Mouse (Mus musculus): Measurements from ENCODE around the gene Msln. TPM values are rescaled to one million over a fixed set of nuclear protein-coding genes. Genes with fewer than 3 reads are reported as not detected.

Msln gene
- polyA plus RNA-seq, 1 experiment from 2014 or later, result 0.48 TPM

- H3K27ac ChIP-seq (ENCODE audit: low read depth, low read length), result no peak overlapping the region
- no peak overlapping the region for H3K9ac ChIP-seq (ENCODE audit: low read length)
- no peak overlapping the region for H3K4me2 ChIP-seq (ENCODE audit: low read length)
- H3K27me3 ChIP-seq (replicated peaks; ENCODE audit: control insufficient read depth, insufficient read depth, low read length), result no peaks in the 10 kb centered on the region
- H3K36me3 ChIP-seq (ENCODE audit: control insufficient read depth, insufficient read depth, low read length), result no peaks in the 10 kb centered on the region
- H3K4me3 ChIP-seq (ENCODE audit: low read depth, low read length), result no peak overlapping the region
- H3K4me1 ChIP-seq (ENCODE audit: control insufficient read depth, insufficient read depth, low read length), result no peaks in the 10 kb centered on the region
- ATAC-seq, result no peak
- DNase-seq (ENCODE audit: low spot score), result no peak
- 84% methylated on average over 3 of the region's 3 CpGs for WGBS
- no peaks in the 10 kb centered on the region for H3K9me3 ChIP-seq (replicated peaks; ENCODE audit: control insufficient read depth, low read length)
Measured at GRCm38 (mm10) chr17:25757691-25758090, 3.5 kb upstream of the Msln start.

GRCm38 (mm10) chr17:25756378-25757242, 2.4 kb upstream of the Msln start:
- Histone ChIP-seq H3K4me1 (ENCODE audit: control insufficient read depth, insufficient read depth, low read length) (no peaks in the 10 kb centered on the region), H3K27me3 (replicated peaks; ENCODE audit: control insufficient read depth, insufficient read depth, low read length) (no peaks in the 10 kb centered on the region), H3K9ac (ENCODE audit: low read length) (no peak overlapping the region), H3K36me3 (ENCODE audit: control insufficient read depth, insufficient read depth, low read length) (no peaks in the 10 kb centered on the region), H3K4me2 (ENCODE audit: low read length) (no peak overlapping the region), H3K9me3 (replicated peaks; ENCODE audit: control insufficient read depth, low read length) (no peaks in the 10 kb centered on the region), H3K4me3 (ENCODE audit: low read depth, low read length) (no peak overlapping the region), H3K27ac (ENCODE audit: low read depth, low read length) (no peak overlapping the region)
- no peak for ATAC-seq
- WGBS, result 85% methylated on average over 9 of the region's 9 CpGs
- no peak for DNase-seq (ENCODE audit: low spot score)

- ATAC-seq (no peak), DNase-seq (ENCODE audit: low spot score) (no peak)
- H3K4me1 ChIP-seq (ENCODE audit: control insufficient read depth, insufficient read depth, low read length), result no peaks in the 10 kb centered on the region
- no peaks in the 10 kb centered on the region for H3K27me3 ChIP-seq (replicated peaks; ENCODE audit: control insufficient read depth, insufficient read depth, low read length)
- no peaks in the 10 kb centered on the region for H3K36me3 ChIP-seq (ENCODE audit: control insufficient read depth, insufficient read depth, low read length)
- H3K27ac ChIP-seq (ENCODE audit: low read depth, low read length), result no peak overlapping the region
- H3K9me3 ChIP-seq (replicated peaks; ENCODE audit: control insufficient read depth, low read length), result no peaks in the 10 kb centered on the region
- no peak overlapping the region for H3K4me3 ChIP-seq (ENCODE audit: low read depth, low read length)
- WGBS, result 76% methylated on average over 4 of the region's 4 CpGs
- H3K9ac ChIP-seq (ENCODE audit: low read length), result no peak overlapping the region
- H3K4me2 ChIP-seq (ENCODE audit: low read length), result no peak overlapping the region
Measured at GRCm38 (mm10) chr17:25755627-25756377, 1.6 kb upstream of the Msln start.

- no peaks in the 10 kb centered on the region for H3K27me3 ChIP-seq (replicated peaks; ENCODE audit: control insufficient read depth, insufficient read depth, low read length)
- H3K4me3 ChIP-seq (ENCODE audit: low read depth, low read length), result no peak overlapping the region
- no peaks in the 10 kb centered on the region for H3K9me3 ChIP-seq (replicated peaks; ENCODE audit: control insufficient read depth, low read length)
- H3K36me3 ChIP-seq (ENCODE audit: control insufficient read depth, insufficient read depth, low read length), result no peaks in the 10 kb centered on the region
- ATAC-seq, result no peak
- no peak overlapping the region for H3K9ac ChIP-seq (ENCODE audit: low read length)
- H3K4me1 ChIP-seq (ENCODE audit: control insufficient read depth, insufficient read depth, low read length), result no peaks in the 10 kb centered on the region
- DNase-seq (ENCODE audit: low spot score), result no peak
- H3K4me2 ChIP-seq (ENCODE audit: low read length), result no peak overlapping the region
- H3K27ac ChIP-seq (ENCODE audit: low read depth, low read length), result no peak overlapping the region
- 85% methylated on average over 4 of the region's 4 CpGs for WGBS
Measured at GRCm38 (mm10) chr17:25755086-25755485, 908 bp upstream of the Msln start.

GRCm38 (mm10) chr17:25751446-25751845, 2.7 kb downstream of the Msln start:
- no peaks in the 10 kb centered on the region for H3K9me3 ChIP-seq (replicated peaks; ENCODE audit: control insufficient read depth, low read length)
- H3K9ac ChIP-seq (ENCODE audit: low read length), result no peak overlapping the region
- H3K4me3 ChIP-seq (ENCODE audit: low read depth, low read length), result no peak overlapping the region
- no peak for DNase-seq (ENCODE audit: low spot score)
- no peaks in the 10 kb centered on the region for H3K4me1 ChIP-seq (ENCODE audit: control insufficient read depth, insufficient read depth, low read length)
- no peaks in the 10 kb centered on the region for H3K36me3 ChIP-seq (ENCODE audit: control insufficient read depth, insufficient read depth, low read length)
- 36% methylated on average over 5 of the region's 5 CpGs for WGBS
- no peak for ATAC-seq
- H3K27ac ChIP-seq (ENCODE audit: low read depth, low read length), result no peak overlapping the region
- H3K4me2 ChIP-seq (ENCODE audit: low read length), result no peak overlapping the region
- H3K27me3 ChIP-seq (replicated peaks; ENCODE audit: control insufficient read depth, insufficient read depth, low read length), result no peaks in the 10 kb centered on the region

GRCm38 (mm10) chr17:25749314-25749713, 4.9 kb downstream of the Msln start:
- no peak overlapping the region for H3K4me3 ChIP-seq (ENCODE audit: low read depth, low read length)
- WGBS, result 82% methylated on average over 6 of the region's 6 CpGs
- no peaks in the 10 kb centered on the region for H3K9me3 ChIP-seq (replicated peaks; ENCODE audit: control insufficient read depth, low read length)
- H3K27ac ChIP-seq (ENCODE audit: low read depth, low read length), result no peak overlapping the region
- DNase-seq (ENCODE audit: low spot score) (no peak), ATAC-seq (no peak)
- no peak overlapping the region for H3K9ac ChIP-seq (ENCODE audit: low read length)
- no peaks in the 10 kb centered on the region for H3K27me3 ChIP-seq (replicated peaks; ENCODE audit: control insufficient read depth, insufficient read depth, low read length)
- no peaks in the 10 kb centered on the region for H3K36me3 ChIP-seq (ENCODE audit: control insufficient read depth, insufficient read depth, low read length)
- no peak overlapping the region for H3K4me2 ChIP-seq (ENCODE audit: low read length)
- H3K4me1 ChIP-seq (ENCODE audit: control insufficient read depth, insufficient read depth, low read length), result no peaks in the 10 kb centered on the region

GRCm38 (mm10) chr17:25748238-25748637, 5.9 kb downstream of the Msln start:
- no peak overlapping the region for H3K4me3 ChIP-seq (ENCODE audit: low read depth, low read length)
- H3K4me2 ChIP-seq (ENCODE audit: low read length), result no peak overlapping the region
- no peak for ATAC-seq
- no peak overlapping the region for H3K27ac ChIP-seq (ENCODE audit: low read depth, low read length)
- no peaks in the 10 kb centered on the region for H3K9me3 ChIP-seq (replicated peaks; ENCODE audit: control insufficient read depth, low read length)
- H3K27me3 ChIP-seq (replicated peaks; ENCODE audit: control insufficient read depth, insufficient read depth, low read length), result no peaks in the 10 kb centered on the region
- no peaks in the 10 kb centered on the region for H3K4me1 ChIP-seq (ENCODE audit: control insufficient read depth, insufficient read depth, low read length)
- DNase-seq (ENCODE audit: low spot score), result no peak
- H3K9ac ChIP-seq (ENCODE audit: low read length), result no peak overlapping the region
- H3K36me3 ChIP-seq (ENCODE audit: control insufficient read depth, insufficient read depth, low read length), result no peaks in the 10 kb centered on the region
- WGBS, result 97% methylated on average over 4 of the region's 4 CpGs

GRCm38 (mm10) chr17:25744311-25744710, 9.9 kb downstream of the Msln start:
- no peak overlapping the region for H3K9ac ChIP-seq (ENCODE audit: low read length)
- no peaks in the 10 kb centered on the region for H3K27me3 ChIP-seq (replicated peaks; ENCODE audit: control insufficient read depth, insufficient read depth, low read length)
- no peaks in the 10 kb centered on the region for H3K4me1 ChIP-seq (ENCODE audit: control insufficient read depth, insufficient read depth, low read length)
- ATAC-seq (no peak), DNase-seq (ENCODE audit: low spot score) (no peak)
- no peak overlapping the region for H3K4me2 ChIP-seq (ENCODE audit: low read length)
- H3K36me3 ChIP-seq (ENCODE audit: control insufficient read depth, insufficient read depth, low read length), result no peaks in the 10 kb centered on the region
- no peak overlapping the region for H3K4me3 ChIP-seq (ENCODE audit: low read depth, low read length)
- no peak overlapping the region for H3K27ac ChIP-seq (ENCODE audit: low read depth, low read length)
- H3K9me3 ChIP-seq (replicated peaks; ENCODE audit: control insufficient read depth, low read length), result no peaks in the 10 kb centered on the region
- 79% methylated on average over 10 of the region's 10 CpGs for WGBS

GRCm38 (mm10) chr17:25743831-25744230, 10.3 kb downstream of the Msln start:
- Histone ChIP-seq H3K27ac (ENCODE audit: low read depth, low read length) (no peak overlapping the region), H3K4me2 (ENCODE audit: low read length) (no peak overlapping the region), H3K4me3 (ENCODE audit: low read depth, low read length) (no peak overlapping the region), H3K4me1 (ENCODE audit: control insufficient read depth, insufficient read depth, low read length) (no peaks in the 10 kb centered on the region), H3K27me3 (replicated peaks; ENCODE audit: control insufficient read depth, insufficient read depth, low read length) (no peaks in the 10 kb centered on the region), H3K9ac (ENCODE audit: low read length) (no peak overlapping the region), H3K9me3 (replicated peaks; ENCODE audit: control insufficient read depth, low read length) (no peaks in the 10 kb centered on the region), H3K36me3 (ENCODE audit: control insufficient read depth, insufficient read depth, low read length) (no peaks in the 10 kb centered on the region)
- 94% methylated on average over 9 of the region's 9 CpGs for WGBS
- DNase-seq (ENCODE audit: low spot score) (no peak), ATAC-seq (no peak)
